Mouse (Mus musculus) bone marrow, adult 2 months (tissue): ENCODE results near the gene 3425401B19Rik.

ENCODE experiments used
- CTCF ChIP-seq: fragments of 200-500 bp; IDR thresholded peaks from 2 replicates; pipeline ENCODE4 v1.5.1; 2011; ENCODE audit warnings: low read length, control low read depth; ENCODE audit not compliant: control insufficient read depth, insufficient read depth
- POLR2A ChIP-seq: fragments of 200-500 bp; IDR thresholded peaks from 2 replicates; pipeline ENCODE4 v1.6.1; 2011; ENCODE audit warnings: low read depth, mild to moderate bottlenecking, control low read depth, low read length, borderline replicate concordance; ENCODE audit not compliant: control insufficient read depth

- TF ChIP-seq CTCF (no peak), POLR2A (no peak)
Observed at GRCm38 (mm10) chr14:32624245-32624644, 60.8 kb downstream of the 3425401B19Rik start.
